8 mouse cellular contexts compared by ENCODE assay signal in the genomic region with DNA sequence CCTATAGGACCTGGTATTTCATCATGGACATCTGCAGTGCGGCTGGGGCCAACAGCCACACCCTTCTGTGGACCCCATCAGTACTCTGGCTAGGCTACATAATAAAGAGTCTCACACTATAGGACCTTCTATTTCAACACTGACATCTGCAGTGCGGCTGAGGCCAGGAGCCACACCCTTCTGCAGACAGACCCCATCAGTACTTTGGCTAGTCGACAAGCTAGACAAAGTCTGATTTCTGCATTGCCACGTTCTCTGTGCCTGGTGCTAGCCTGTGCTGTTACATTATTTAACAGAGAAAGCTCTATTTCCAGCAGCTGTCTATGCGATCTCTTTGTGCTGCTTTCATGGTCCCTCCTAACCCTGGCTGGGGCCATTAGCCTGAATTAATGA. TPM values are rescaled to one million over a fixed set of nuclear protein-coding genes. Genes with fewer than 3 reads are reported as not detected.
DNase-seq lines count a peak whose midpoint lies in the region; ATAC-seq and TF ChIP-seq lines count a peak whose summit lies in the region.

No protein-coding gene starts in this region.

- 0 out of 2 replicates have a peak, but pooled peaks cover 4% of the 10 kb centered on the region for H3K36me3 ChIP-seq in heart, embryonic 16.5 days (ENCODE audit: control insufficient read depth, insufficient read depth)
- H3K36me3 ChIP-seq in hindbrain, embryonic 13.5 days: peaks cover 15% of the 10 kb centered on the region
- H3K36me3 ChIP-seq in midbrain, postnatal 0 days (ENCODE audit: insufficient read depth, low read length): peaks cover 13% of the 10 kb centered on the region; the same call in 1 of the 2 replicates

- DNase-seq in heart, adult 8-10 months (ENCODE audit: low spot score): no peak
- DNase-seq in brain, adult 2 months (ENCODE audit: low read depth, low spot score): peak; percentile 81
- DNase-seq in midbrain, postnatal 0 days (ENCODE audit: low spot score): peak; percentile 73
- DNase-seq in right cerebral cortex, adult 18-20 months: no peak
- DNase-seq in kidney, postnatal 14 days: no peak
- DNase-seq in Muller cell, postnatal 12 days (ENCODE audit: inconsistent ontology term): no peak

- H3K27me3 ChIP-seq in heart, embryonic 16.5 days (ENCODE audit: control insufficient read depth, insufficient read depth, low read length): no peaks in the 10 kb centered on the region
- H3K27me3 ChIP-seq in hindbrain, embryonic 13.5 days: no peaks in the 10 kb centered on the region
- H3K27me3 ChIP-seq in midbrain, postnatal 0 days (ENCODE audit: insufficient read depth, low read length): no peaks in the 10 kb centered on the region

- no peaks in the 10 kb centered on the region for H3K9me3 ChIP-seq in heart, embryonic 16.5 days (replicated peaks; ENCODE audit: control insufficient read depth, low read length)
- no peaks in the 10 kb centered on the region for H3K9me3 ChIP-seq in hindbrain, embryonic 13.5 days
- no peaks in the 10 kb centered on the region for H3K9me3 ChIP-seq in midbrain, postnatal 0 days (ENCODE audit: low read length)

- H3K4me1 ChIP-seq in heart, embryonic 16.5 days (ENCODE audit: control insufficient read depth, insufficient read depth, low read length): peaks cover 7% of the 10 kb centered on the region
- peaks cover 29% of the 10 kb centered on the region for H3K4me1 ChIP-seq in hindbrain, embryonic 13.5 days (replicated peaks)
- 0 out of 2 replicates have a peak, but pooled peaks cover 3% of the 10 kb centered on the region for H3K4me1 ChIP-seq in midbrain, postnatal 0 days (ENCODE audit: insufficient read depth, low read length)

- H3K4me3 ChIP-seq in heart, embryonic 16.5 days (ENCODE audit: low read length): peak overlapping the region; percentile 96
- H3K4me3 ChIP-seq in hindbrain, embryonic 13.5 days: peak overlapping the region; percentile 81
- H3K4me3 ChIP-seq in midbrain, postnatal 0 days (ENCODE audit: low read depth, low read length): peak overlapping the region; percentile 62

- H3K4me2 ChIP-seq in heart, embryonic 16.5 days (ENCODE audit: low read depth, low read length): peak overlapping the region; percentile 77
- peak overlapping the region; percentile 68 for H3K4me2 ChIP-seq in hindbrain, embryonic 13.5 days
- H3K4me2 ChIP-seq in midbrain, postnatal 0 days (ENCODE audit: low read depth, low read length, poor library complexity, severe bottlenecking): peak overlapping the region; percentile 36

- H3K9ac ChIP-seq in heart, embryonic 16.5 days (ENCODE audit: low read length): peak overlapping the region; percentile 98
- peak overlapping the region; percentile 100 for H3K9ac ChIP-seq in hindbrain, embryonic 13.5 days
- H3K9ac ChIP-seq in midbrain, postnatal 0 days (replicated peaks; ENCODE audit: low read length, poor library complexity, severe bottlenecking): peak overlapping the region; percentile 99

- no peak for ATAC-seq in heart, embryonic 16.5 days (replicated peaks; ENCODE audit: extremely low read depth, insufficient read depth, low FRiP score)
- no peak for ATAC-seq in hindbrain, embryonic 13.5 days (ENCODE audit: low FRiP score)
- ATAC-seq in midbrain, postnatal 0 days (ENCODE audit: low FRiP score): 0 out of 2 replicates have a peak, but pooled peaks have one; percentile 3

- TF ChIP-seq CTCF in midbrain, postnatal 0 days (IDR thresholded peaks at IDR 0.05): no peak

- H3K27ac ChIP-seq in heart, embryonic 16.5 days (ENCODE audit: low read length): peak overlapping the region; percentile 77
- peak overlapping the region; percentile 99 for H3K27ac ChIP-seq in hindbrain, embryonic 13.5 days
- H3K27ac ChIP-seq in midbrain, postnatal 0 days (ENCODE audit: low read depth, low read length): peak overlapping the region; percentile 94

- 25% methylated on average over 5 of the region's 5 CpGs for WGBS in heart, embryonic 16.5 days
- WGBS in hindbrain, embryonic 13.5 days: 4% methylated on average over 5 of the region's 5 CpGs
- 2% methylated on average over 5 of the region's 5 CpGs for WGBS in midbrain, postnatal 0 days

RNA-seq across cellular contexts. Expression of gene Gm49450, which starts 1.3 kb away (rescaled TPM):
- not detected in 2 replicates for polyA plus RNA-seq in heart, embryonic 16.5 days (2015; fragmentation: Nextera tagmentation; extraction: Ambion mirVana)
- not detected for total RNA-seq in heart, adult 8-10 months (2022)
- not detected in 2 replicates for polyA plus RNA-seq in hindbrain, embryonic 13.5 days (2015; fragmentation: Nextera tagmentation; extraction: Ambion mirVana)
- total RNA-seq in midbrain, postnatal 0 days (2014; rRNA removed): 1,797 and 2,945 TPM in 2 replicates
- not detected in 2 replicates for polyA plus RNA-seq in midbrain, postnatal 0 days (2015; fragmentation: Nextera tagmentation; extraction: Ambion mirVana)

RNA-seq across cellular contexts. Expression of gene Tuba1a, which starts 1.4 kb away (rescaled TPM):
- polyA plus RNA-seq in heart, embryonic 16.5 days (2015; fragmentation: Nextera tagmentation; extraction: Ambion mirVana): 727 and 789 TPM in 2 replicates
- total RNA-seq in heart, adult 8-10 months (2022): 10 to 100 TPM; 37.4 to 83.6 (median 67.3) TPM
- 15,152 and 15,804 TPM in 2 replicates for polyA plus RNA-seq in hindbrain, embryonic 13.5 days (2015; fragmentation: Nextera tagmentation; extraction: Ambion mirVana)
- 17,447 and 20,461 TPM in 2 replicates for total RNA-seq in midbrain, postnatal 0 days (2014; rRNA removed)
- polyA plus RNA-seq in midbrain, postnatal 0 days (2015; fragmentation: Nextera tagmentation; extraction: Ambion mirVana): 15,641 and 16,823 TPM in 2 replicates

RNA-seq across cellular contexts. Expression of gene Tuba1b, which starts 17.7 kb away (rescaled TPM):
- 1,504 and 1,594 TPM in 2 replicates for polyA plus RNA-seq in heart, embryonic 16.5 days (2015; fragmentation: Nextera tagmentation; extraction: Ambion mirVana)
- total RNA-seq in heart, adult 8-10 months (2022): 100 to 1,000 TPM; 106 to 156 (median 115) TPM
- 1,016 and 1,054 TPM in 2 replicates for polyA plus RNA-seq in hindbrain, embryonic 13.5 days (2015; fragmentation: Nextera tagmentation; extraction: Ambion mirVana)
- total RNA-seq in midbrain, postnatal 0 days (2014; rRNA removed): 2,522 and 3,264 TPM in 2 replicates
- 1,582 and 1,796 TPM in 2 replicates for polyA plus RNA-seq in midbrain, postnatal 0 days (2015; fragmentation: Nextera tagmentation; extraction: Ambion mirVana)

RNA-seq across cellular contexts. Expression of gene Lmbr1l, which starts 34.0 kb away (rescaled TPM):
- polyA plus RNA-seq in heart, embryonic 16.5 days (2015; fragmentation: Nextera tagmentation; extraction: Ambion mirVana): 13.3 and 13.9 TPM in 2 replicates
- 10 to 100 TPM in 2 of 4 experiments, 1 to 10 TPM in 2; 7.3 to 12.2 (median 10.0) TPM for total RNA-seq in heart, adult 8-10 months (2022)
- polyA plus RNA-seq in hindbrain, embryonic 13.5 days (2015; fragmentation: Nextera tagmentation; extraction: Ambion mirVana): 37.7 and 38.3 TPM in 2 replicates
- 46.0 and 56.9 TPM in 2 replicates for total RNA-seq in midbrain, postnatal 0 days (2014; rRNA removed)
- 19.6 and 21.7 TPM in 2 replicates for polyA plus RNA-seq in midbrain, postnatal 0 days (2015; fragmentation: Nextera tagmentation; extraction: Ambion mirVana)

RNA-seq across cellular contexts. Expression of gene Dhh, which starts 53.7 kb away (rescaled TPM):
- 2.0 and 2.5 TPM in 2 replicates for polyA plus RNA-seq in heart, embryonic 16.5 days (2015; fragmentation: Nextera tagmentation; extraction: Ambion mirVana)
- 1 to 10 TPM in 2 of 4 experiments, under 1 TPM in 2; 0.72 to 1.6 (median 1.0) TPM for total RNA-seq in heart, adult 8-10 months (2022)
- polyA plus RNA-seq in hindbrain, embryonic 13.5 days (2015; fragmentation: Nextera tagmentation; extraction: Ambion mirVana): 1.7 and 2.2 TPM in 2 replicates
- total RNA-seq in midbrain, postnatal 0 days (2014; rRNA removed): 0.38 and 0.71 TPM in 2 replicates
- polyA plus RNA-seq in midbrain, postnatal 0 days (2015; fragmentation: Nextera tagmentation; extraction: Ambion mirVana): 0.18 and 0.22 TPM in 2 replicates

Comparison
In these comparisons a context has a peak if more than half of its experiments do, and no peak if none do; other contexts are left out.
1. DNase-seq: peak in brain, adult 2 months (single experiment) and midbrain, postnatal 0 days (single experiment); none in heart, adult 8-10 months (single experiment), right cerebral cortex, adult 18-20 months (single experiment), kidney, postnatal 14 days (single experiment) and Muller cell, postnatal 12 days (single experiment).
2. RNA of gene Tuba1a, which starts 1.4 kb away (polyA plus RNA-seq): 15,641 to 16,823 TPM in midbrain, postnatal 0 days and 15,152 to 15,804 TPM in hindbrain, embryonic 13.5 days; 727 to 789 TPM in heart, embryonic 16.5 days; every median in the first group is over 10 times any median in the second.
3. Peak in every context shown above with its lines, with median percentiles within 50 percentile points of each other: H3K27ac ChIP-seq, H3K4me2 ChIP-seq, H3K4me3 ChIP-seq and H3K9ac ChIP-seq.